Mouse (Mus musculus): ENCODE data around the gene Cwc22.

Cwc22 gene

DNA sequence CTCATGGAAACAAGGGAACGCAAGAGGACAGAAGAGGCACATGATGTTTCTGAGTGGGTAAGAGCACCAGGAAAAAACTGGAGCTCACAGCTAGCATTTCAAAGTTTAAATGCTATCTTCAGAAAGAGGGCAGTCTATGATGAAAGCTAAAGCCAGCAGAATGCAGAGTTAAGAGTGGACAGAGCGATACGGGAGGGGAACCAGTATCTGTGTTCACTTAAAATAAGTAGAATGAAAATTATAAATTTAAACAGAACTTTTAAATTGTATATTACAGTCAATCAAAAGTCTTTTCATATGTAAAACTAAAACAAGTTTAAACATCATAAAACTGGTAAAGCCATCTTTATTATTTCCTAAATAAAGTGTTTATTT lies 28.8 kb downstream of the Cwc22 start:
- H3K4me1 ChIP-seq (replicated peaks; ENCODE audit: low read depth, low read length), result peaks cover 8% of the 10 kb centered on the region
- TF ChIP-seq NANOG (IDR thresholded peaks at IDR 0.05; ENCODE audit: borderline replicate concordance, low read length), result no peak
- no peaks in the 10 kb centered on the region for H3K9me3 ChIP-seq (ENCODE audit: low read length)
- H3K4me3 ChIP-seq (replicated peaks; ENCODE audit: low read length), result no peak overlapping the region
- peaks cover 85% of the 10 kb centered on the region for H3K36me3 ChIP-seq (ENCODE audit: insufficient read depth, low read length)
- H3K27me3 ChIP-seq (ENCODE audit: insufficient read depth, low read length), result no peaks in the 10 kb centered on the region

DNA sequence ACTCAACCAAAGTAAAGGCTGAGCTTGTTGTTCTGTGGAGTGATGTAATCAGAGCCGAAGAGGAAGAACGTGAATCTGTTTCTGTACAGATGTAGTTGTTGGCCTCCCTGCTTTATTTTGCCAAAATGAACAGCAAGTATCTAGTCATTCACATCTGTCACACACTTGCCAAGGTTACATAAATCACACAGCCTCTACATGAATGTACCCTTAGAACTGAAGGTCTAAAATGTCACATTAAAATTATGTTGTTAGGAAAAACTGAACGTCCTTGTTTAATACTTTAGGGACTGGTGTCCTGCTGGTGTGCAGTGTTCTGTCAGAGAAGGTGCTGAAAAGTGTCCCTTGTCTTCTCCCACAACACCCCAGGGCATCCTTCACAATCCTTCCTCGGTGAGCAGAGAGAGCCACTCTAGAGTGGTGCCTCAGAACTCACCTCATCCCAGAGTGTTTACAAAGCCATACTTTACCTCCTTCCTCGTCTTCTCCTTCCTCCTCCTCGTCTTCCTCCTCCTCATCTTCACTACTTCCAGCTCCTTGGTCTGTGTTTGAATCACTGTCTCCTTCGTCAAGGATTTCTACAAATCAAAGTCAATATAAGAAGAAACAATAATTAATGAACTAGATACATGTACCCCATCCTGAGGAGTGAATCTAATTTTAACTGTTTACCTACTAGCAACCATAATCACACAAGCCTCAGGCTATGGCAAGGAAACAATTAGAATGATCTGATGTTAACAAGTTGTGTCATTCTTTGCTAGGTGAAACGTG lies 29.4 kb downstream of the Cwc22 start:
- peaks cover 85% of the 10 kb centered on the region for H3K36me3 ChIP-seq (ENCODE audit: insufficient read depth, low read length)
- H3K27me3 ChIP-seq (ENCODE audit: insufficient read depth, low read length), result no peaks in the 10 kb centered on the region
- H3K9me3 ChIP-seq (ENCODE audit: low read length), result no peaks in the 10 kb centered on the region
- peaks cover 8% of the 10 kb centered on the region for H3K4me1 ChIP-seq (replicated peaks; ENCODE audit: low read depth, low read length)
- TF ChIP-seq POU5F1 (IDR thresholded peaks at IDR 0.05; ENCODE audit: borderline replicate concordance, low read length) (no peak), CTCF (conservative IDR thresholded peaks at IDR 0.05; ENCODE audit: low read length) (no peak), NANOG (IDR thresholded peaks at IDR 0.05; ENCODE audit: borderline replicate concordance, low read length) (no peak)
- no peak overlapping the region for H3K4me3 ChIP-seq (replicated peaks; ENCODE audit: low read length)

- H3K4me3 ChIP-seq (replicated peaks; ENCODE audit: low read length), result no peak overlapping the region
- H3K27me3 ChIP-seq (ENCODE audit: insufficient read depth, low read length), result no peaks in the 10 kb centered on the region
- H3K4me1 ChIP-seq (replicated peaks; ENCODE audit: low read depth, low read length), result peaks cover 8% of the 10 kb centered on the region
- TF ChIP-seq POU5F1 (IDR thresholded peaks at IDR 0.05; ENCODE audit: borderline replicate concordance, low read length) (no peak), NANOG (IDR thresholded peaks at IDR 0.05; ENCODE audit: borderline replicate concordance, low read length) (no peak), CTCF (conservative IDR thresholded peaks at IDR 0.05; ENCODE audit: low read length) (no peak)
- H3K9me3 ChIP-seq (ENCODE audit: low read length), result no peaks in the 10 kb centered on the region
- H3K36me3 ChIP-seq (ENCODE audit: insufficient read depth, low read length), result peaks cover 87% of the 10 kb centered on the region
Observed at GRCm38 (mm10) chr2:77915187-77915586, 31.0 kb downstream of the Cwc22 start.

GRCm38 (mm10) chr2:77913628-77914027 lies 32.5 kb downstream of the Cwc22 start:
- no peak for TF ChIP-seq POU5F1 (IDR thresholded peaks at IDR 0.05; ENCODE audit: borderline replicate concordance, low read length)
- TF ChIP-seq CTCF (conservative IDR thresholded peaks at IDR 0.05; ENCODE audit: low read length), result no peak
- TF ChIP-seq NANOG (IDR thresholded peaks at IDR 0.05; ENCODE audit: borderline replicate concordance, low read length), result no peak
- H3K9me3 ChIP-seq (ENCODE audit: low read length), result no peaks in the 10 kb centered on the region
- H3K4me3 ChIP-seq (replicated peaks; ENCODE audit: low read length), result no peak overlapping the region
- H3K27me3 ChIP-seq (ENCODE audit: insufficient read depth, low read length), result no peaks in the 10 kb centered on the region
- H3K36me3 ChIP-seq (ENCODE audit: insufficient read depth, low read length), result peaks cover 78% of the 10 kb centered on the region
- H3K4me1 ChIP-seq (replicated peaks; ENCODE audit: low read depth, low read length), result peaks cover 8% of the 10 kb centered on the region

DNA sequence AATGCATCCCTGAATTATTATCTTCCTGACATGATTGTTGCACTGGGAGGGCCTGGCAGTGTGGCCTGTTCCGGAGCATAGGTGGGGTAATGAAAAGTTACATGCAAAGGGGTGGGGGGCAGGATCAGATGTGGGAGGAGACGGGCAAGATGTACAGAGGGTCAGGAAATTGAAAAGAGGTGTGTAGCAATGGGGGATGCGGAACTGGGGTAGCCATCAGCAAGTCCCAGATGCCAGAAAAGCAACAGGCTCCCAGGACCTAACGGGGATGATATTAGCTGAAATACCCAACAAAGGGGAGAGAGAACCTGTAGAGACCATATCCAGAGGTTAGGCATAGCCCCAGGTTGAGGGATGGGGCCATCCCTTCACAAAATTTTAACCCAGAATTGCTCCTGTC lies 34.0 kb downstream of the Cwc22 start:
- no peaks in the 10 kb centered on the region for H3K9me3 ChIP-seq (ENCODE audit: low read length)
- TF ChIP-seq NANOG (IDR thresholded peaks at IDR 0.05; ENCODE audit: borderline replicate concordance, low read length) (no peak), POU5F1 (IDR thresholded peaks at IDR 0.05; ENCODE audit: borderline replicate concordance, low read length) (no peak)
- no peaks in the 10 kb centered on the region for H3K4me1 ChIP-seq (replicated peaks; ENCODE audit: low read depth, low read length)
- H3K4me3 ChIP-seq (replicated peaks; ENCODE audit: low read length), result no peak overlapping the region
- no peaks in the 10 kb centered on the region for H3K27me3 ChIP-seq (ENCODE audit: insufficient read depth, low read length)
- H3K36me3 ChIP-seq (ENCODE audit: insufficient read depth, low read length), result peaks cover 77% of the 10 kb centered on the region

DNA sequence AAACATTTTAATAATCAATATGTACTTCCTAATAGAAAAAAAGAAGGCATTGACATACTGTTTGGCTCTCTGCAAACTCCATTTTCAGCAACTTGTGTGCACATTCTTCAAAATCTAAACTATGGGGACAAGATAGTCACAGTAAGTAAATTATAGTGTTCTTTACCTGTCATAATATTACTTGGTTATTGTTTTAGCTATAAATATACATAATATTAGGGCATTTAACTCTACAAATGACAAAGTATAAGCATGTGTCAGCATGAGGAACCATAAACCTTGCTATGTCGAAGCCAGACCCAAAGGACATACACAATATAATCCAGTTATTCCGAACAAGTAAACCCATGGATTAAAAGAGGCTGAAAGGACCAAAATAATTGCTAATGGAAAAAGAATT lies 34.7 kb downstream of the Cwc22 start:
- Histone ChIP-seq H3K4me3 (replicated peaks; ENCODE audit: low read length) (no peak overlapping the region), H3K9me3 (ENCODE audit: low read length) (no peaks in the 10 kb centered on the region), H3K27me3 (ENCODE audit: insufficient read depth, low read length) (no peaks in the 10 kb centered on the region), H3K4me1 (replicated peaks; ENCODE audit: low read depth, low read length) (no peaks in the 10 kb centered on the region), H3K36me3 (ENCODE audit: insufficient read depth, low read length) (peaks cover 76% of the 10 kb centered on the region)
- TF ChIP-seq POU5F1 (IDR thresholded peaks at IDR 0.05; ENCODE audit: borderline replicate concordance, low read length) (no peak), NANOG (IDR thresholded peaks at IDR 0.05; ENCODE audit: borderline replicate concordance, low read length) (no peak), CTCF (conservative IDR thresholded peaks at IDR 0.05; ENCODE audit: low read length) (no peak)

GRCm38 (mm10) chr2:77910216-77910615 lies 36.0 kb downstream of the Cwc22 start:
- no peak overlapping the region for H3K4me3 ChIP-seq (replicated peaks; ENCODE audit: low read length)
- TF ChIP-seq POU5F1 (IDR thresholded peaks at IDR 0.05; ENCODE audit: borderline replicate concordance, low read length), result no peak
- TF ChIP-seq CTCF (conservative IDR thresholded peaks at IDR 0.05; ENCODE audit: low read length), result no peak
- TF ChIP-seq NANOG (IDR thresholded peaks at IDR 0.05; ENCODE audit: borderline replicate concordance, low read length), result no peak
- peaks cover 77% of the 10 kb centered on the region for H3K36me3 ChIP-seq (ENCODE audit: insufficient read depth, low read length)
- H3K9me3 ChIP-seq (ENCODE audit: low read length), result no peaks in the 10 kb centered on the region
- H3K4me1 ChIP-seq (replicated peaks; ENCODE audit: low read depth, low read length), result no peaks in the 10 kb centered on the region
- no peaks in the 10 kb centered on the region for H3K27me3 ChIP-seq (ENCODE audit: insufficient read depth, low read length)

DNA sequence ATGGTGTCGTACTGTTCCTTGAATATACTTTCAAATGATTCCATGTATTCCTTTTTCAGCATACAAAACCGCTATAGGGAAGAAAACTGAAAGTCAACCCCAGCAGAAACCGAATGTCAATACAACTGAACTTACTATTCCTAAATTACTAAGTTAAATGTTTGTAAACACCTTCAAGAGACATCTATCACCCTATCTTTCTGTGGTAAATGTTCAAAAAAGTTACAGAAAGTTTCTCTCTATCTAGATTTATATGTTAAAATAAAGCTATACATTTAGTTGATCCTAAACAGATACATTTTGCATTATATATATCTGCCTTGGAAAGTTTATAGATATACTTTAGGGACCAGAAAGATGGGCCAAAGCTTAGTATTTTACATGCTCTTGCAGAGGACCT lies 39.0 kb downstream of the Cwc22 start:
- no peaks in the 10 kb centered on the region for H3K9me3 ChIP-seq (ENCODE audit: low read length)
- no peaks in the 10 kb centered on the region for H3K27me3 ChIP-seq (ENCODE audit: insufficient read depth, low read length)
- no peaks in the 10 kb centered on the region for H3K4me1 ChIP-seq (replicated peaks; ENCODE audit: low read depth, low read length)
- no peak for TF ChIP-seq NANOG (IDR thresholded peaks at IDR 0.05; ENCODE audit: borderline replicate concordance, low read length)
- TF ChIP-seq CTCF (conservative IDR thresholded peaks at IDR 0.05; ENCODE audit: low read length), result no peak
- no peak for TF ChIP-seq POU5F1 (IDR thresholded peaks at IDR 0.05; ENCODE audit: borderline replicate concordance, low read length)
- H3K4me3 ChIP-seq (replicated peaks; ENCODE audit: low read length), result no peak overlapping the region
- peaks cover 84% of the 10 kb centered on the region for H3K36me3 ChIP-seq (ENCODE audit: insufficient read depth, low read length)

DNA sequence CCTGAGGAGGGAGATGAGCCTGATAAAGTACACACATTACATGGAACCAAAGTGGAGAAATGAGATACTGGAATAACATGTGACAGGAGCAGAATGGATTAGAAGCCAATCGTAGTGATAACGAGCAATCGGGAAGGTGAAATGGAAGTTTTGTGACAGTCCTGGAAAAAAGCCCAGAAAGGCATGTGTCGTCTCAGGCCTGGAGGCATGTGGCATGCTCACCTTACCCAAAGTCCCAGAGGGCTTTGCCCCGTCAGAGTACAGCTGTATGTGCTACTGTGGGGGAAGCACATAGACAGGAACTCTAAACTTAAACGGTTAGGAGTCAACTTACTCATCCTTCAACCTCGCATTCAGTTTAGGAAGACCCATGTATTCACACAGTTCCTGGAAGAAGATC lies 41.2 kb downstream of the Cwc22 start:
- H3K27me3 ChIP-seq (ENCODE audit: insufficient read depth, low read length), result no peaks in the 10 kb centered on the region
- H3K4me3 ChIP-seq (replicated peaks; ENCODE audit: low read length), result no peak overlapping the region
- H3K4me1 ChIP-seq (replicated peaks; ENCODE audit: low read depth, low read length), result no peaks in the 10 kb centered on the region
- H3K36me3 ChIP-seq (ENCODE audit: insufficient read depth, low read length), result peaks cover 77% of the 10 kb centered on the region
- TF ChIP-seq POU5F1 (IDR thresholded peaks at IDR 0.05; ENCODE audit: borderline replicate concordance, low read length) (no peak), CTCF (conservative IDR thresholded peaks at IDR 0.05; ENCODE audit: low read length) (no peak)
- H3K9me3 ChIP-seq (ENCODE audit: low read length), result no peaks in the 10 kb centered on the region
